Mouse (Mus musculus) frontal cortex, postnatal 36 days (tissue): Measurements from ENCODE around the gene Chrna1.

ENCODE experiments used
- DNase-seq, 2 experiments: peaks; one replicate each; pipeline ENCODE4 v3.0.0; 2022; ENCODE audit warnings: low spot score in 2 of 2

Chrna1 gene

GRCm38 (mm10) chr2:73591246-73591645, 11.1 kb upstream of the Chrna1 start:
- DNase-seq, result no peak

- no peak for DNase-seq
These were observed 10.0 kb upstream of the Chrna1 start for GRCm38 (mm10) chr2:73590106-73590505.

- DNase-seq, result no peak
These were observed 8.8 kb upstream of the Chrna1 start for GRCm38 (mm10) chr2:73588951-73589350.

GRCm38 (mm10) chr2:73587109-73587506, 7.0 kb upstream of the Chrna1 start:
- peak in 1 of 2 experiments; percentile 35 for DNase-seq

GRCm38 (mm10) chr2:73586392-73587108, 6.4 kb upstream of the Chrna1 start:
- DNase-seq, result peak in 1 of 2 experiments; percentile 33

- DNase-seq, result peak; percentile 43 to 55
These were observed 5.3 kb upstream of the Chrna1 start for GRCm38 (mm10) chr2:73585347-73585831.

GRCm38 (mm10) chr2:73584645-73585346, 4.7 kb upstream of the Chrna1 start:
- DNase-seq, result peak; percentile 67 to 82

GRCm38 (mm10) chr2:73580720-73581119, 582 bp upstream of the Chrna1 start:
- no peak for DNase-seq

- DNase-seq, result no peak
These were observed 970 bp downstream of the Chrna1 start for GRCm38 (mm10) chr2:73579168-73579567.

- no peak for DNase-seq
These were observed 5.7 kb downstream of the Chrna1 start for GRCm38 (mm10) chr2:73574418-73574817.

GRCm38 (mm10) chr2:73573556-73573955, 6.6 kb downstream of the Chrna1 start:
- no peak for DNase-seq

- peak; percentile 86 to 93 for DNase-seq
These were observed 7.4 kb downstream of the Chrna1 start for GRCm38 (mm10) chr2:73572539-73573372.

GRCm38 (mm10) chr2:73571901-73572300, 8.2 kb downstream of the Chrna1 start:
- DNase-seq, result no peak

- no peak for DNase-seq
These were observed 8.8 kb downstream of the Chrna1 start for GRCm38 (mm10) chr2:73571304-73571703.

GRCm38 (mm10) chr2:73566989-73567605, 13.0 kb downstream of the Chrna1 start:
- peak; percentile 58 to 81 for DNase-seq

- no peak for DNase-seq
These were observed 14.0 kb downstream of the Chrna1 start for GRCm38 (mm10) chr2:73566162-73566561.

- no peak for DNase-seq
These were observed 16.4 kb downstream of the Chrna1 start for GRCm38 (mm10) chr2:73563690-73564089.

GRCm38 (mm10) chr2:73562656-73563055, 17.5 kb downstream of the Chrna1 start:
- no peak for DNase-seq

GRCm38 (mm10) chr2:73561665-73562063, 18.5 kb downstream of the Chrna1 start:
- DNase-seq, result no peak

- DNase-seq, result no peak
These were observed 19.1 kb downstream of the Chrna1 start for GRCm38 (mm10) chr2:73560899-73561664.

- DNase-seq, result no peak
These were observed 19.7 kb downstream of the Chrna1 start for GRCm38 (mm10) chr2:73560445-73560844.
